Mouse (Mus musculus): Measurements from ENCODE around the gene Dynlrb2.

DNA sequence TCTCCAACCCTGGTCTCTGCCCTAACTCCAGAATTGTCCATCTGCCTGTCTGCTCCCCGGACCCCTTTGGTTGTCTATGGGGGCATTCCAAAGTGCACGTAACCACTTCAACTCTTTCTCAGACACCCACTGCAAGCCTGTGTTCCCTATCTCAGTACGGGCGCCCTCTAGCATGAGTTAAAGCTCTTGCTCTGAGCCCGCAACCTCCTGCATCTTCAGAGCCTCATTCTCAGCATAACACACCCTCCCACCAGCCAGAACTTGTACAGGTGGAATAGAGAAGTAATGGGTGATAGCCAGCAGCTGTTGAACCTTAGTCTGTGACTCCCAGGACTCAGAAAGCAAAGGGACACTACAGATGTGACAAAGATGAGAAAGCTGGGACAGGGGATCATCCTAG, 32.0 kb downstream of the Dynlrb2 start:
- TF ChIP-seq CTCF (IDR thresholded peaks at IDR 0.05; ENCODE audit: low read depth, low read length) = no peak
- TF ChIP-seq POLR2A (IDR thresholded peaks at IDR 0.05; ENCODE audit: borderline replicate concordance, low read depth, low read length) = no peak

All from bone marrow macrophage, adult 2 months (primary cell).